Mouse (Mus musculus): ENCODE data around the gene Gpr88. TPM values are rescaled to one million over a fixed set of nuclear protein-coding genes. Genes with fewer than 3 reads are reported as not detected.

The Gpr88 gene
- polyA plus RNA-seq, 1 experiment: 5.6 TPM

GRCm38 (mm10) chr3:116206306-116206834 is 46.9 kb downstream of the Gpr88 start:
- TF ChIP-seq CTCF (IDR thresholded peaks at IDR 0.05; ENCODE audit: borderline replicate concordance, insufficient read depth, low read length): no peak
- no peak for TF ChIP-seq POLR2A (IDR thresholded peaks at IDR 0.05; ENCODE audit: low read depth, low read length)
- H3K27ac ChIP-seq (ENCODE audit: insufficient read depth, low read length): no peak overlapping the region
- H3K4me1 ChIP-seq (ENCODE audit: control insufficient read depth, insufficient read depth, low read length): peaks cover 6% of the 10 kb centered on the region; the same call in 1 of the 2 replicates

GRCm38 (mm10) chr3:116205346-116206219 is 47.7 kb downstream of the Gpr88 start:
- Histone ChIP-seq H3K4me3 (ENCODE audit: insufficient read depth, low read length) (no peak overlapping the region), H3K4me1 (ENCODE audit: control insufficient read depth, insufficient read depth, low read length) (peaks cover 4% of the 10 kb centered on the region; the same call in 1 of the 2 replicates), H3K27ac (ENCODE audit: insufficient read depth, low read length) (no peak overlapping the region)
- TF ChIP-seq CTCF (IDR thresholded peaks at IDR 0.05; ENCODE audit: borderline replicate concordance, insufficient read depth, low read length) (no peak), POLR2A (IDR thresholded peaks at IDR 0.05; ENCODE audit: low read depth, low read length) (no peak)

More at GRCm38 (mm10) chr3:116206306-116206834, 46.9 kb downstream of the Gpr88 start:
- no peak overlapping the region for H3K4me3 ChIP-seq (ENCODE audit: insufficient read depth, low read length)

GRCm38 (mm10) chr3:116204643-116205042 is 48.7 kb downstream of the Gpr88 start:
- Histone ChIP-seq H3K4me1 (ENCODE audit: control insufficient read depth, insufficient read depth, low read length) (no peaks in the 10 kb centered on the region), H3K4me3 (ENCODE audit: insufficient read depth, low read length) (no peak overlapping the region), H3K27ac (ENCODE audit: insufficient read depth, low read length) (no peak overlapping the region)
- TF ChIP-seq CTCF (IDR thresholded peaks at IDR 0.05; ENCODE audit: borderline replicate concordance, insufficient read depth, low read length) (no peak), POLR2A (IDR thresholded peaks at IDR 0.05; ENCODE audit: low read depth, low read length) (no peak)

- TF ChIP-seq CTCF (IDR thresholded peaks at IDR 0.05; ENCODE audit: borderline replicate concordance, insufficient read depth, low read length) (no peak), POLR2A (IDR thresholded peaks at IDR 0.05; ENCODE audit: low read depth, low read length) (no peak)
- Histone ChIP-seq H3K4me3 (ENCODE audit: insufficient read depth, low read length) (no peak overlapping the region), H3K27ac (ENCODE audit: insufficient read depth, low read length) (no peak overlapping the region), H3K4me1 (ENCODE audit: control insufficient read depth, insufficient read depth, low read length) (no peaks in the 10 kb centered on the region)
Observed at GRCm38 (mm10) chr3:116203942-116204341, 49.4 kb downstream of the Gpr88 start.

- TF ChIP-seq CTCF (IDR thresholded peaks at IDR 0.05; ENCODE audit: borderline replicate concordance, insufficient read depth, low read length) (no peak), POLR2A (IDR thresholded peaks at IDR 0.05; ENCODE audit: low read depth, low read length) (no peak)
Observed at GRCm38 (mm10) chr3:116200060-116200459, 53.2 kb downstream of the Gpr88 start.

More at GRCm38 (mm10) chr3:116200060-116200459, 53.2 kb downstream of the Gpr88 start:
- H3K4me3 ChIP-seq (ENCODE audit: insufficient read depth, low read length): no peak overlapping the region
- H3K4me1 ChIP-seq (ENCODE audit: control insufficient read depth, insufficient read depth, low read length): no peaks in the 10 kb centered on the region
- no peak overlapping the region for H3K27ac ChIP-seq (ENCODE audit: insufficient read depth, low read length)

Other genes with a start within 250 kb of the Gpr88 start
- 53.1 TPM in 2 replicates for gene Slc30a7, start 246.1 kb downstream of the Gpr88 start, polyA plus RNA-seq (2011; ENCODE audit: insufficient read length, low read depth, missing spikeins)
- gene Extl2, start 246.0 kb downstream of the Gpr88 start, polyA plus RNA-seq (2011; ENCODE audit: insufficient read length, low read depth, missing spikeins): 24.7 and 33.9 TPM in 2 replicates
- gene Vcam1, start 123.8 kb downstream of the Gpr88 start, polyA plus RNA-seq (2011; ENCODE audit: insufficient read length, low read depth, missing spikeins): 114 and 127 TPM in 2 replicates
- gene Cdc14a, start 170.5 kb upstream of the Gpr88 start, polyA plus RNA-seq (2011; ENCODE audit: insufficient read length, low read depth, missing spikeins): 2.5 and 2.6 TPM in 2 replicates